Comparison of ENCODE assay signal across 19 mouse cellular contexts in genomic region chr15:37154934-37155333, GRCm38 (mm10).
DNase-seq lines count a peak whose midpoint lies in the region; ATAC-seq lines count a peak whose summit lies in the region.
"Had no signal": no experiment of that assay in that cellular context is flagged by ENCODE, and none has a peak within 500 bp of the region (broad histone marks: within the 10 kb centered on the region; RNA-seq: fewer than 3 reads in every experiment).

No protein-coding gene starts in this region.

- no peak overlapping the region for H3K4me2 ChIP-seq in embryonic facial prominence, embryonic 14.5 days (ENCODE audit: low read depth, low read length)
- no peak overlapping the region for H3K4me2 ChIP-seq in midbrain, embryonic 11.5 days
- no peak overlapping the region for H3K4me2 ChIP-seq in midbrain, embryonic 13.5 days (replicated peaks)

- DNase-seq in embryonic facial prominence, embryonic 14.5 days (ENCODE audit: low spot score): peak; percentile 59
- DNase-seq in embryonic facial prominence, embryonic 10.5 days (ENCODE audit: low spot score): no peak
- DNase-seq in midbrain, embryonic 11.5 days (ENCODE audit: low spot score, missing footprints): peak; percentile 6
- DNase-seq: adrenal gland, adult 2 months; adrenal gland, adult 8-10 months; adrenal gland, postnatal 10 days; adrenal gland, postnatal 14 days; adrenal gland, postnatal 25 days; adrenal gland, postnatal 36 days; B cell, adult 2 months; cerebellum, adult 11 months; cerebellum, adult 11-12 months; cerebellum, adult 18-20 months had no signal

- no peaks in the 10 kb centered on the region for H3K27me3 ChIP-seq in embryonic facial prominence, embryonic 14.5 days (replicated peaks; ENCODE audit: control insufficient read depth, insufficient read depth, low read length)
- no peaks in the 10 kb centered on the region for H3K27me3 ChIP-seq in embryonic facial prominence, embryonic 10.5 days (replicated peaks; ENCODE audit: low read depth, poor library complexity, severe bottlenecking)
- H3K27me3 ChIP-seq in midbrain, embryonic 11.5 days (ENCODE audit: control insufficient read depth, insufficient read depth, low read length): no peaks in the 10 kb centered on the region
- H3K27me3 ChIP-seq in midbrain, embryonic 13.5 days: no peaks in the 10 kb centered on the region
- H3K27me3 ChIP-seq: CH12.LX, Patski had no signal

- H3K9me3 ChIP-seq in embryonic facial prominence, embryonic 14.5 days (ENCODE audit: control insufficient read depth, low read length): no peaks in the 10 kb centered on the region
- H3K9me3 ChIP-seq in embryonic facial prominence, embryonic 10.5 days: no peaks in the 10 kb centered on the region
- no peaks in the 10 kb centered on the region for H3K9me3 ChIP-seq in midbrain, embryonic 11.5 days (ENCODE audit: control insufficient read depth, low read length)
- no peaks in the 10 kb centered on the region for H3K9me3 ChIP-seq in midbrain, embryonic 13.5 days
- H3K9me3 ChIP-seq: G1E had no signal

- 71% methylated on average over 4 of the region's 4 CpGs for WGBS in embryonic facial prominence, embryonic 14.5 days
- 83% methylated on average over 4 of the region's 4 CpGs for whole genome bisulfite sequencing in embryonic facial prominence, embryonic 10.5 days
- WGBS in midbrain, embryonic 11.5 days: 87% methylated on average over 4 of the region's 4 CpGs
- WGBS in midbrain, embryonic 13.5 days: 94% methylated on average over 4 of the region's 4 CpGs

- H3K9ac ChIP-seq in embryonic facial prominence, embryonic 14.5 days (ENCODE audit: low read depth, low read length): no peak overlapping the region
- H3K9ac ChIP-seq in midbrain, embryonic 11.5 days (ENCODE audit: low read length): no peak overlapping the region
- H3K9ac ChIP-seq in midbrain, embryonic 13.5 days (replicated peaks): no peak overlapping the region

- H3K4me3 ChIP-seq in embryonic facial prominence, embryonic 14.5 days (ENCODE audit: low read depth, low read length): no peak overlapping the region
- no peak overlapping the region for H3K4me3 ChIP-seq in embryonic facial prominence, embryonic 10.5 days
- H3K4me3 ChIP-seq in midbrain, embryonic 11.5 days (ENCODE audit: low read depth, low read length): no peak overlapping the region
- H3K4me3 ChIP-seq in midbrain, embryonic 13.5 days (replicated peaks): no peak overlapping the region

- no peak overlapping the region for H3K27ac ChIP-seq in embryonic facial prominence, embryonic 14.5 days (replicated peaks; ENCODE audit: low read depth, low read length)
- no peak overlapping the region for H3K27ac ChIP-seq in embryonic facial prominence, embryonic 10.5 days (replicated peaks)
- no peak overlapping the region for H3K27ac ChIP-seq in midbrain, embryonic 11.5 days (ENCODE audit: low read depth, low read length)
- H3K27ac ChIP-seq in midbrain, embryonic 13.5 days: no peak overlapping the region

- peak; percentile 66; the same call in 1 of the 2 replicates for ATAC-seq in embryonic facial prominence, embryonic 14.5 days (ENCODE audit: low read depth)
- ATAC-seq in midbrain, embryonic 11.5 days (ENCODE audit: low FRiP score): no peak
- ATAC-seq in midbrain, embryonic 13.5 days: no peak
- ATAC-seq: activated CD4-positive, CD25-positive, alpha-beta regulatory T cell, adult 4 months; CD4-positive, CD25-positive, alpha-beta regulatory T cell, adult 4 months; Patski had no signal

- no peaks in the 10 kb centered on the region for H3K36me3 ChIP-seq in embryonic facial prominence, embryonic 14.5 days (ENCODE audit: control insufficient read depth, insufficient read depth, low read length)
- no peaks in the 10 kb centered on the region for H3K36me3 ChIP-seq in embryonic facial prominence, embryonic 10.5 days (replicated peaks)
- no peaks in the 10 kb centered on the region for H3K36me3 ChIP-seq in midbrain, embryonic 11.5 days (ENCODE audit: control insufficient read depth, insufficient read depth, low read length)
- no peaks in the 10 kb centered on the region for H3K36me3 ChIP-seq in midbrain, embryonic 13.5 days
- H3K36me3 ChIP-seq: G1E had no signal

- H3K4me1 ChIP-seq in embryonic facial prominence, embryonic 14.5 days (ENCODE audit: control insufficient read depth, insufficient read depth, low read length): no peaks in the 10 kb centered on the region
- H3K4me1 ChIP-seq in embryonic facial prominence, embryonic 10.5 days: peaks cover 10% of the 10 kb centered on the region
- H3K4me1 ChIP-seq in midbrain, embryonic 11.5 days (ENCODE audit: control insufficient read depth, insufficient read depth, low read length): no peaks in the 10 kb centered on the region
- peaks cover 5% of the 10 kb centered on the region; the same call in 1 of the 2 replicates for H3K4me1 ChIP-seq in midbrain, embryonic 13.5 days (replicated peaks)
